Mouse (Mus musculus) cortical plate, adult 2 months (tissue): ENCODE results near the gene Gm12248.

Experiments used
- CTCF ChIP-seq: fragments of 200-500 bp; IDR thresholded peaks from 2 replicates; pipeline ENCODE4 v1.5.1; 2011; ENCODE audit warnings: mild to moderate bottlenecking, control low read depth, low read length; ENCODE audit not compliant: insufficient read depth; ENCODE audit errors: extremely low read depth
- POLR2A ChIP-seq: fragments of 200-500 bp; IDR thresholded peaks from 2 replicates; pipeline ENCODE4 v1.6.1; 2011; ENCODE audit warnings: mild to moderate bottlenecking, low read length, control low read depth; ENCODE audit not compliant: insufficient read depth; ENCODE audit errors: extremely low read depth

DNA sequence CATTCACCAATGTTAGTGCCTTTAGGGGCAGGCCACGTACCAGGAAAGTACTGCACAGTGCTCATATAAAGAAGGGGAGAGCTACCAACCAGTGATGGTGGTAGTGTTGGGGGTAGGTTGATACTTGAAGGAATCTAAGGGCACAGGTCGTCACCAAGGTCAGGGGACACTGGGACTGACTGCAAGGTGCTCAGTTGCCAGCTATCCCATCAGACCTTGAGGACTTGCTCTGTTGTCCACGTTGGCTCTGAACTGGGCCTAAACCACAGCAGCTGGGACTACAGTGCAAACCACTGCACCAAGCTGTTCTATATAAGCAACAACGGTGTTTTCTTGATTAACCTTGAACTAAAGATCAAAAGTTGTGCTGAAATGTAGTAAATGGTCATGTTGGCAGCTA lies 30.3 kb downstream of the Gm12248 start:
- TF ChIP-seq CTCF (no peak), POLR2A (no peak)
